Mouse (Mus musculus): ENCODE data around the gene Bicc1.

Bicc1 gene

GRCm38 (mm10) chr10:71159676-71160235 is at the start of gene Bicc1:
Gene Bicc1, minus strand, starts transcription at chr10:71159700.
- DNase-seq (ENCODE audit: low read depth, low spot score), result peak; percentile 32

GRCm38 (mm10) chr10:71201512-71201911 is 42.0 kb upstream of the Bicc1 start:
- peak; percentile 76 for DNase-seq (ENCODE audit: low read depth, low spot score)

- DNase-seq (ENCODE audit: low read depth, low spot score), result no peak
Measured at GRCm38 (mm10) chr10:71200964-71201363, 41.5 kb upstream of the Bicc1 start.

- DNase-seq (ENCODE audit: low read depth, low spot score), result no peak
Measured at GRCm38 (mm10) chr10:71198676-71199075, 39.2 kb upstream of the Bicc1 start.

GRCm38 (mm10) chr10:71197036-71197785 is 37.7 kb upstream of the Bicc1 start:
- DNase-seq (ENCODE audit: low read depth, low spot score), result peak; percentile 27

GRCm38 (mm10) chr10:71195501-71195900 is 36.0 kb upstream of the Bicc1 start:
- DNase-seq (ENCODE audit: low read depth, low spot score), result peak; percentile 58

- DNase-seq (ENCODE audit: low read depth, low spot score), result no peak
Measured at GRCm38 (mm10) chr10:71194713-71195112, 35.2 kb upstream of the Bicc1 start.

GRCm38 (mm10) chr10:71193319-71193718 is 33.8 kb upstream of the Bicc1 start:
- no peak for DNase-seq (ENCODE audit: low read depth, low spot score)

- no peak for DNase-seq (ENCODE audit: low read depth, low spot score)
Measured at GRCm38 (mm10) chr10:71192886-71193285, 33.4 kb upstream of the Bicc1 start.

GRCm38 (mm10) chr10:71188681-71189080 is 29.2 kb upstream of the Bicc1 start:
- no peak for DNase-seq (ENCODE audit: low read depth, low spot score)

GRCm38 (mm10) chr10:71185059-71185458 is 25.6 kb upstream of the Bicc1 start:
- DNase-seq (ENCODE audit: low read depth, low spot score), result no peak

GRCm38 (mm10) chr10:71183339-71184031 is 24.0 kb upstream of the Bicc1 start:
- DNase-seq (ENCODE audit: low read depth, low spot score), result no peak

- no peak for DNase-seq (ENCODE audit: low read depth, low spot score)
Measured at GRCm38 (mm10) chr10:71181931-71182330, 22.4 kb upstream of the Bicc1 start.

GRCm38 (mm10) chr10:71181091-71181490 is 21.6 kb upstream of the Bicc1 start:
- no peak for DNase-seq (ENCODE audit: low read depth, low spot score)

- peak; percentile 50 for DNase-seq (ENCODE audit: low read depth, low spot score)
Measured at GRCm38 (mm10) chr10:71180057-71180456, 20.6 kb upstream of the Bicc1 start.

- no peak for DNase-seq (ENCODE audit: low read depth, low spot score)
Measured at GRCm38 (mm10) chr10:71177201-71177600, 17.7 kb upstream of the Bicc1 start.

GRCm38 (mm10) chr10:71176341-71176740 is 16.8 kb upstream of the Bicc1 start:
- DNase-seq (ENCODE audit: low read depth, low spot score), result peak; percentile 70

- DNase-seq (ENCODE audit: low read depth, low spot score), result no peak
Measured at GRCm38 (mm10) chr10:71175280-71175679, 15.8 kb upstream of the Bicc1 start.

GRCm38 (mm10) chr10:71171414-71171813 is 11.9 kb upstream of the Bicc1 start:
- peak; percentile 55 for DNase-seq (ENCODE audit: low read depth, low spot score)

- DNase-seq (ENCODE audit: low read depth, low spot score), result no peak
Measured at GRCm38 (mm10) chr10:71170771-71171170, 11.3 kb upstream of the Bicc1 start.

- DNase-seq (ENCODE audit: low read depth, low spot score), result no peak
Measured at GRCm38 (mm10) chr10:71169811-71170210, 10.3 kb upstream of the Bicc1 start.

- peak; percentile 67 for DNase-seq (ENCODE audit: low read depth, low spot score)
Measured at GRCm38 (mm10) chr10:71169171-71169570, 9.7 kb upstream of the Bicc1 start.

- DNase-seq (ENCODE audit: low read depth, low spot score), result no peak
Measured at GRCm38 (mm10) chr10:71160449-71160848, 949 bp upstream of the Bicc1 start.
